Mouse (Mus musculus) induced T-regulatory cell, adult 2 months (primary cell): ENCODE measurements around the gene Hnf4a.
A peak's percentile ranks its signal among the peaks of the same experiment; 100 is the strongest.

Experiments
- DNase-seq: peaks from one replicate; pipeline ENCODE4 v3.0.0-alpha.2; 2012; ENCODE audit warnings: low read depth

Gene Hnf4a

GRCm38 (mm10) chr2:163552518-163552929 lies 45.9 kb downstream of the Hnf4a start:
- no peak for DNase-seq

DNA sequence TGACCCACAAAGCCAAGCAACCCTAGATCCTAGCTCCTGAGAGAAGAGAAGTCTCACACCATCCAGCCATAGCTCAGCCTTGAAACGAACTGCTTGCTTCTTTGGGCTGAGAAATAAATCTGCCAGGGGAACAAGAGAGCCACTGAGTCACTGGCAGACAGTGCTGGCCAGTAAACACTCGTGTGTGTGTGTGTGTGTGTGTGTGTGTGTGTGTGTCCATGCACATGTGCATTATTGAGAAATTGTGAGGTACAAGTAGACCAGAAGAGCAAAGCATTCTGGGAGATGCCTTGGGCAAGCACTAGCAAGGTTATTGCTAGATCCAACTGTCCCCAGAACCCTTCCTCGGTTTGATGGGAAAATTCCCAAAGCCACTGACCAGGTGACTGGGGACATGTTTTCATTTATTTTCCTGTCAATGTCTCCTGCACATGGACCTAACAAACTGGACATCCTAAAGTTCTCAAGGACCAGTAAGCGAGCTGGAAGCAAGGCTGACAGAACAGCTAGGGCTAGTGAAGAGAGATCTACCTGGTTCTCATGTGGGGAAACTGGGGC lies 47.9 kb downstream of the Hnf4a start:
- DNase-seq, result no peak

GRCm38 (mm10) chr2:163554996-163555395 lies 48.4 kb downstream of the Hnf4a start:
- DNase-seq, result no peak

GRCm38 (mm10) chr2:163555417-163555816 lies 48.8 kb downstream of the Hnf4a start:
- no peak for DNase-seq

DNA sequence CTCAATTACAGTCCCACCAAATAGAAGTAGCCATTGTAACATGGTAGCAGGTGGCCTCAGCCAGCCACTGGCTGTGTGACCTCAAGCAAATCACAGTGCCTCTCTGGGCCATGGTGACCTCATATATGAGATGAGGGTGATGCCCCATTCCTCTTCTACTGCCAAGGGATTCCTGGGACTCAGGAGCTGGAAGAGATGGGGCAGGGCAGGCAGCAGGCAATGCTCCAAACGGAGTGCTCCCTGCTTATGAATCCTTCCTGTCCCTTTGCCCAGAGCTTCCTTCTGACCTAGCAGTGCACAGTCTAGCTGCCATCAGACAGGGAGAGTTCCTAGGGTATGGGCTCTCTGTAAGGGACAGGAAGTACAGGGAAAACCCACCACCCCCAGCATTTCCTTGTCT lies 51.9 kb downstream of the Hnf4a start:
- no peak for DNase-seq

DNA sequence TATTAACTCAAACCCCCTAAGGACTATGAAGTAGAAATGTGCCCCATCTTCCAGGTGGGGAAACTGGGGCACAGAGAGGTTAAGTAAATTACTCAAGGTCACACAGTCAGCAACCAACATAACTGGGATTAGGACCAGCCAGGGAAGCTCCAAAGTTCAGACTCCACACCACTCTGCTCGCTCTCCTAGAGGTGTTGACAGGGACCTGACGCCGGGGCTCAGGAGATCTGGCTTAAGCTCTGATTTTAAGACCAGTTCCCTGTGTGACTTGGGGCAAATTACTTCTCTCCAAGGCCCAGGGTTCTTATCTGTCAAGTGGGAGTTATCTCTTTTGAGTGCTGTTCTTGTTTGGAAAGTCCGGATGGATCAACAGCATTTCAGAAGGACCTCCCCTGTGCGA lies 52.6 kb downstream of the Hnf4a start:
- DNase-seq, result no peak

GRCm38 (mm10) chr2:163560247-163560646 lies 53.6 kb downstream of the Hnf4a start:
- no peak for DNase-seq

DNA sequence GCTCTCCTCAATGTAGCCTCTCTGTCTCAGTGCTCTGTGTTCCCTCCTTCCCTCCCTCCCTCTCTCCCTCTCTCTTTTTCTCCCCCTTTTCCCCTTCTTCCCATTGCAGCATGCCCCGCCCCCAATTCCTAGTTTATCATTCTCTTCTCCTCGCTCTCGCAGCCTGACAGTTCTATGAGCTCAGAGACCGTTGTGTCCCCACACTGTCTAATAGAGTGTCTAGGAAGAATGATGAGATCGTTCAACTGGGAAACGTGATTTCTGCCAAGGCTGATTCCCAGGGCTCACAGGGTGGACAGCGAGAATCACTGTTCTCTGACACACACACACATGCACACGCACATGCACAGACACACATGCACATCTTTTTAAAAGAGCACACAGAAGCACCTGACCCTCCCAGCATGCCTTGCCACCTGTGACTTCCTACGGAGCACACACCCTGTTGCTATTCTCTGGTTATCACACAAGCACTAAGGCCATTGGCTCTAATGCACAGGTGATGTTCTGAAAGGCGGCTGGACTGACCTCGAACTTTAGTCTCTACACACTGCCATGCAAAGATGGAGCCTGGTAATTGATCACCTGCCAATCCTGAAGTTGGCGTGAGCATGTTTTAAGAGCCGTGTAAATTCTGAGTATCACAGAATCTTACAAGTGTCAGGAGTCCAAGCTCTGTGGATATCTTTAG lies 54.8 kb downstream of the Hnf4a start:
- DNase-seq, result no peak

DNA sequence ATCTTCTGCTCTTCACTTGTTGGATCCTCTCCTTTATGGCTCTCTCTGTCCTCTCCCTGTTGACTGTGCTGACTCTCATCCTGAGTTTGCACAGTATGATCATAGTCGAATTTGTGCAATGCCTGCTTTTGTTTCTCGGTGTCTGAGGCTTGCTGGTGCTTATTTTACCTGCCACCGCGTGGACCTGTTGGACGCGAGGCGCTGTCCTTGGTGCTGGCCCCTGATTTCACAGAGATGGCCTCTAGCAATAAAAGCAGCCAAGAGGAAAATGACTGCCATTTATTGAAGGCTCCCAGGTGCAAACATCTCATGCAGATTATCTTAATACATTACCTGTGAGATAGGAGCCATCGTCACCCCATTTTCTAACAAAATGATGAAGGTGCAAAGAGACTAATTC lies 58.0 kb downstream of the Hnf4a start:
- peak; percentile 5 for DNase-seq

GRCm38 (mm10) chr2:163574321-163574720 lies 67.7 kb downstream of the Hnf4a start:
- DNase-seq, result no peak

DNA sequence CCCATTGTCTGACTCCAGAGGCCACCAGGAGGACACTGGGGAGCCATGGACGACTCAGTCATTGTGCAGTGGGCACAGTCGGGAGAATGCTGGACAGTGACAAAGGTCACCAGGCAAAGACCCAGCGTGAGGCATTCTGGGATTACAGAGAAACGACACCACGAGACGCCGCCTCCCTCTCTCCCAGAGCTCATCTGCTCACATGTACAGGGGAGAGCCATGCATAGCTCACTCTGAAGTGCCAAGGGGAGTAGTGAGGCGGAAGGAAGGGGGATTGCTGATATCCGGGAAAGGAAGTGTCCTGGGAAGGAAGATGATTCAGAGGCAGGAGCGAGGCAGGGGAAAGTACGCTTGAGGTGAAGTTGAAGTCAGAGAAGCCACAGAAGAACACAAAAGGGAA lies 68.6 kb downstream of the Hnf4a start:
- no peak for DNase-seq

- no peak for DNase-seq
Observed at GRCm38 (mm10) chr2:163577986-163578385, 71.4 kb downstream of the Hnf4a start.

GRCm38 (mm10) chr2:163580069-163580945 lies 73.7 kb downstream of the Hnf4a start:
- no peak for DNase-seq

DNA sequence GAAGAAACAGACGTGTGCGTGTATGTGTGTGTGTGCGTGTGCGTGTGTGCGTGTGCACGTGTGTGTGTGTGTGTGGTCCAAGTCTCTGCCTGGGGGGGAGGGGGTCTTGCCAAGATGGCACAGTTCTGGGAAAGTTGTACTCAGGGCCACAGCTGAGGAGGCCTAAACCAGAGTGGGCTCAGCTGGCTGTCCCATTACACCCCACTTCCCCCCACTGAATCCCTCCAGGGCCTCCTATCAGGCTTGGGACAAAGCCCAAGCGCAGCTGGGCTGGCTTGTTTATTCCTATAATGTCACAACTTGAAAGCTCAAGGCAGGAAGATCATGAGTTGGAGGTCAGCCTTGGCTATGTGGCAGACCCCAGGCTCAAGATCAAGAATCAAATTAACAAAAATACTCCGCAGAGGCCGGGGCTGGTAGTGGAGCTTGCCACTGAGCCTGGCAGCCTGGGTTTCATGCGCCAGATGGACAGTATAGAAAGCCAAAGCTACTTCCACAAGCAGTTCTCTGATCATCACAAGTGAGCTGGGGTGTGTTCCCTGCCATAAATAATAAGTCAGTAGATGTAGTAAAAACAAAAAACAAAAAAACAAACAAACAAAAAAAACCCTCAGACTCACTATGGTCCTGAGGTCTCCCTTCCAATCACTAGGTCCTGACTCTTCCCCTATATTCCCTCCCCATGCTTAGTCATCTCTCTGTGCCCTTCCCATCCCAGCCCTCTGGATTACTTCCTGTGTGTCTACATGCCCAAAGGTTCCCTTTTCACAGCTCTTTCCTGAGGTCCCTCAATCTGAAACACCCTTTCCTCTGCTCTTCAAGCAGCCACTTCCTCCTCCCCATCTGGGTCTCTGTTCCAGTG lies 76.8 kb downstream of the Hnf4a start:
- DNase-seq, result no peak

- no peak for DNase-seq
Observed at GRCm38 (mm10) chr2:163584088-163584426, 77.4 kb downstream of the Hnf4a start.

DNA sequence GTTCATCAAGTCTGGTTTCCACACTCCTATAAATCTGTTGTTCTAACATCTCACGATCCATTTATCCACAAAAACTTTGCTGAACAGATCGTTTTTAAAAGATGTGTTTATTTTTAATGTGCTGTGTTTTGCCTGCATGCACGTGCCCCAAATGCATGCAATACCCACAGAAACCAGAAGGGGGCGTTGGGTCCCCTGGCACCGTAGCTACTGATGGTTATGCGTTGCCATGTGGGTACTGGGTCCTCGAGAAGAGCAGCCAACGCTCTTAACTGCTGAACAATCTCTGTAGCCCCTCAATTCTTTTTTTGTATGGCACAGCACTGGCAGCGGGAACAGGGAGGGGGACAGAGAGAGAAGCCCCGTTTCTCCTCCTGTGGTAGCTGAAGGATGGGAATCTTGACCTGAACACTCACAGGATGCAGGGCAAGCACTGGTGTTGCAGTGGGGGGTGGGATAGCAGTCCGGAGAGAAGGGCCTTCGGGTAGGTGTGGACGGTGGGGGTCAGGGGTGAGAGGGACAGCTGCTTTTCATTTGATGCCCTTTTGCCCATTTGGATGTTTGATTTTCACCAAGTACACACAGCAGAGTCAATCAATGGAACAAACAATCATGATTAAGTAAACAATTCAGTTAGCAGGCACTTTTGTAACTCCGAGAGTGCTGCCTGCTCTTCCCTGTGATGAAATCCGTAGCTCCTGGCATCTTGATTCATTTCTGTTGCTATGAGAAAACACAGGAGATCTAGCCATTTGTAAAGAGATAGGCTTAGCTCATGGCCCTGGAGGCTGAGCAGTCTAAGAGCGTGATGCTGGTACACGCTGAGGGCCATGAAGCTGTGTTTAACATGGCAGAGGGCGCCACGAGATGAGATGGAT lies 80.0 kb downstream of the Hnf4a start:
- DNase-seq, result peak; percentile 78

DNA sequence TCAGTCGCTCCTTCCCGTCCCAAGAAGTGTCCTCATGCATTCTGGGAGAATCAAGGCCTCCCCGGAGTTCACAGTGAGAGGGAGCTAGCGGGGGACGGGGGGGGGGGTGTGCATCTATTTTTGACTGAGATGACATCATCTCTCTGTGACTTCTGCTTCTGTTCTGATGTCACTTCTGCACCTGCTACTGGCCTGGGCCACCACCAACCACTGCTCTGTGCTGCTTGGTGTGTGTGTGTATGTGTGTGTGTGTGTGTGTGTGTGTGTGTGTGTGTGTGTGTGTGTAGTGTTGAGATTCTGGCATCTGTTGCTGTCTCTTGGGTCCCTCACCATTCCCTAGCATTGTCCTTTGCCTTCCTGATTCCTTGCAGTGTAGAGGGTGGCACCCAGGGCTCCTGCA lies 80.9 kb downstream of the Hnf4a start:
- no peak for DNase-seq

DNA sequence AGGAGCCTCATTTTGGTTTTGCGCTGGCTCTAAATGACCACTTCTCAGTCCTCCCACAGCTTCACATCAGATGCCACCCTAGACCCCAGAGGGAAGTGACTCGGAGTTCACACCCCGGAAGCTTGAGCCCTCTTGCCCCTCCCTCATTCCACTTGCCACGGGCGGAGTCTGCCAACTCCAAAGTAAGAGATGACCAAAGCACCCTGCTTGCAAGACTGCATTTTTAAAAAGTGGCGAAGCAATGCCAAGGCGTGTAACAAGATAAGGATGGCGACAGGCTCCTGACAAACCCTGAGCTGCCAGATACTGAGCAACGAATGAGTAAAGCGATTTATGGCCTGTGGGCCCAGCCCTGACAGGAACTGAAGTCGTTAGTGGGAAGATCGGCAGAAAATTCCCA lies 83.6 kb downstream of the Hnf4a start:
- DNase-seq, result no peak

- no peak for DNase-seq
Observed at GRCm38 (mm10) chr2:163590996-163591395, 84.4 kb downstream of the Hnf4a start.

- DNase-seq, result peak; percentile 70
Observed at GRCm38 (mm10) chr2:163592084-163592483, 85.5 kb downstream of the Hnf4a start.

- DNase-seq, result no peak
Observed at GRCm38 (mm10) chr2:163593636-163594282, 87.2 kb downstream of the Hnf4a start.
